Mouse (Mus musculus): ENCODE results near the gene Sae1. TPM values are rescaled to one million over a fixed set of nuclear protein-coding genes. Genes with fewer than 3 reads are reported as not detected.
A peak's percentile ranks its signal among the peaks of the same experiment; 100 is the strongest.

The Sae1 gene
- polyA plus RNA-seq, 1 experiment, result 29.2 TPM

DNA sequence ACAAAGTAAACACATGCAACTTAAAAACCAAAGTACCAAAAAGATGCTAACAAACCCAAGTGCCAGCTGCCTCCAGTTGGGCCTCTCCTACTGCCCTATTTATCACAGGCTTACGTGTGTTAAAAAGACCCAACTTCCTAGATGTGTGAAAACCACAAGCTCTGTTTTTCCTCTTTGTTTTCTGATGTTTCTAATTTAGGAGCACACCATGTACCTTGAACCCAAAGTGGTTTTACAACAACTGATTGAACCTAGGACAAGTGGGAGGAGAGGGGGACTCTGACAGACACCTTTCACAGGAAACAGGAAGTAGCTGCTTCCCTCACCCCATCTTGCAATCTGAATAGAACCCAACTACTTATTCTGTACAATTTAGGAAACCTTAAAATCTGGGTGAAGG is 23.3 kb downstream of the Sae1 start:
- Histone ChIP-seq H3K4me3 (ENCODE audit: insufficient read depth, low read depth, low read length) (no peak overlapping the region), H3K4me1 (ENCODE audit: control insufficient read depth, insufficient read depth, low read length) (peaks cover 19% of the 10 kb centered on the region), H3K27me3 (replicated peaks; ENCODE audit: control insufficient read depth, insufficient read depth, low read length) (no peaks in the 10 kb centered on the region), H3K36me3 (ENCODE audit: control insufficient read depth, insufficient read depth, low read length) (peaks cover 4% of the 10 kb centered on the region; the same call in 1 of the 2 replicates), H3K27ac (ENCODE audit: insufficient read depth, low read depth, low read length) (peak overlapping the region; percentile 80)
- WGBS, result 32% methylated on average over 1 of the region's 1 CpGs
- peak; percentile 69 for DNase-seq
- TF ChIP-seq POLR2A (IDR thresholded peaks at IDR 0.05; ENCODE audit: low read depth, low read length), result no peak
- TF ChIP-seq CTCF (conservative IDR thresholded peaks at IDR 0.05; ENCODE audit: insufficient read depth, insufficient read length, low read depth, low read length), result no peak

DNA sequence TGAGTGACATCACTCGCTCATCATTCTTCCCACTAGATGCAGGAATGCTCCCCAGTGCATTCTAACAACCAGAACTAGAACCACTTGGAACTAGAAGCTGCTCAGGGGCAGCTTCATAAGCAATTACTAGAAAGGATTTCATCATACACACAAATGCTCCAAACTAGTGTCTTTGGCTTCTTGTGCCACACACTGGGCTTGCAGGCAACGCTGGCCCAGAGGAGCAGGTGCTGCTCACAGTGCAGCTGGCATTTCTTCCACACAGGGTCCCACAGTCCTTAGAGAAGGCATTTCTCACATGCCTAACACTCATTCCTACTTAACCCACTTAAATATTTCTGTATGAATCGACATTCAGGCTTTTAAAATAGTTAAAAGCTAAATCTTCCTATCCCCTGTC is 30.0 kb downstream of the Sae1 start:
- no peaks in the 10 kb centered on the region; the same call in 1 of the 2 replicates for H3K36me3 ChIP-seq (ENCODE audit: control insufficient read depth, insufficient read depth, low read length)
- H3K27ac ChIP-seq (ENCODE audit: insufficient read depth, low read depth, low read length), result no peak overlapping the region
- TF ChIP-seq CTCF (conservative IDR thresholded peaks at IDR 0.05; ENCODE audit: insufficient read depth, insufficient read length, low read depth, low read length) (no peak), POLR2A (IDR thresholded peaks at IDR 0.05; ENCODE audit: low read depth, low read length) (no peak)
- no peaks in the 10 kb centered on the region for H3K27me3 ChIP-seq (replicated peaks; ENCODE audit: control insufficient read depth, insufficient read depth, low read length)
- H3K4me1 ChIP-seq (ENCODE audit: control insufficient read depth, insufficient read depth, low read length), result no peaks in the 10 kb centered on the region
- 93% methylated on average over 3 of the region's 3 CpGs for WGBS
- H3K4me3 ChIP-seq (ENCODE audit: insufficient read depth, low read depth, low read length), result no peak overlapping the region
- DNase-seq, result no peak

DNA sequence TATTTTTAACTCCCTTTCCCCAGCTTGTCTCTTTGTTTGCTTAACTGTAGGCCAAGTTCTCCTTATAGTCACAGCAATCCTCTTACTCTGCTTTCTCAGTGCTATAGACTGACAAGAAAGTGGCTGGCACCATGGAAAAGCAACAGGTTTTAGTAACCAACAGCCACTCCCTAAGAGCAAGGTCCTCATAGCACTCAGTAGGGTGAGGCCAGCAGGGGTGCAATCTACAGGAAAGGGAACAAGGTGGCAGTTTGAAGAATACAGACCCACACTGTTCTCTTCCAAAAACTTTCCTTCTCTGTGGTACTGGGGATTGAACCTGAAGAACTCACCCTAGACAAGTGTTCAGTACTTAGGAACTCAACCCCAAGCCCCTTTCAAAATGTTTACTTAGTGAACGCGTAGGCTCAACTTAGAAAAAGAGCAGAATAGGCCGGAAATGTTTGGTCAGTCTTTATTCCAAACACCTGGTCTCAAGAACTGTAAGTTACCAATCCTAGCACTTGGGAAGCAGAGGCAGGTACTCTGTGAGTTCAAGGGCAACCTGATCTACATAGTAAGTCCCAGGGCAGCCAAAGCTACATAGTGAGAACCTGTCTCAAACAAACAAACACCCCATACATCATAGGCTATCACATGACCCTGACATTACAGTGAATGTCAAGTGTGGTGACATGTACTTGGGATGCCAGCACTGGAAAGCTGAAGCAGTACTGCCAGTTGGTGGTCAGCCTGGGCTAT is 31.6 kb downstream of the Sae1 start:
- TF ChIP-seq CTCF (conservative IDR thresholded peaks at IDR 0.05; ENCODE audit: insufficient read depth, insufficient read length, low read depth, low read length), result no peak
- WGBS, result 96% methylated on average over 3 of the region's 3 CpGs
- no peak overlapping the region for H3K4me3 ChIP-seq (ENCODE audit: insufficient read depth, low read depth, low read length)
- no peaks in the 10 kb centered on the region for H3K4me1 ChIP-seq (ENCODE audit: control insufficient read depth, insufficient read depth, low read length)
- DNase-seq, result no peak
- no peaks in the 10 kb centered on the region; the same call in 1 of the 2 replicates for H3K36me3 ChIP-seq (ENCODE audit: control insufficient read depth, insufficient read depth, low read length)
- no peaks in the 10 kb centered on the region for H3K27me3 ChIP-seq (replicated peaks; ENCODE audit: control insufficient read depth, insufficient read depth, low read length)
- no peak overlapping the region for H3K27ac ChIP-seq (ENCODE audit: insufficient read depth, low read depth, low read length)

DNA sequence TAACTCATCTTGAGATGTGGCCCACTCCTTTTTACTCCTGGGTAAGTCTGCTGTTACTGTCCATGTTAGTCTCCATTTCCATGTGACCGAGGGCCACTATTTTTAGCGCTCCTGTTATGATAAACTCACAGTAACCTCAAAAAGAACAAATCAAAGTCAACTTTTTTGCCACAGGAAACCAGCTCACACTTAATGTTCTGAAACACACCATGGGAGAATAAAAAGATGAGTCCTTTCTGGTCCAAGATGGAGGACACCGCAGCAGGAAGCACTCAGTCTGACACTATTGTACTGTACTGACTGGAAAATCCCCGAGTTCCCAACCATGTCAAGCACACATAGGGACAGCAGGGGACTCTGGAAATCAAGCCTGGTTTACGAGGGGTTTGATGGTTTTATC is 37.6 kb downstream of the Sae1 start:
- DNase-seq, result peak; percentile 52
- H3K27me3 ChIP-seq (replicated peaks; ENCODE audit: control insufficient read depth, insufficient read depth, low read length), result no peaks in the 10 kb centered on the region
- H3K36me3 ChIP-seq (ENCODE audit: control insufficient read depth, insufficient read depth, low read length), result no peaks in the 10 kb centered on the region
- 51% methylated on average over 5 of the region's 5 CpGs for WGBS
- H3K4me1 ChIP-seq (ENCODE audit: control insufficient read depth, insufficient read depth, low read length), result no peaks in the 10 kb centered on the region
- peak overlapping the region; percentile 56; the same call in 1 of the 2 replicates for H3K27ac ChIP-seq (ENCODE audit: insufficient read depth, low read depth, low read length)
- TF ChIP-seq POLR2A (IDR thresholded peaks at IDR 0.05; ENCODE audit: low read depth, low read length) (no peak), CTCF (conservative IDR thresholded peaks at IDR 0.05; ENCODE audit: insufficient read depth, insufficient read length, low read depth, low read length) (no peak)
- H3K4me3 ChIP-seq (ENCODE audit: insufficient read depth, low read depth, low read length), result no peak overlapping the region

DNA sequence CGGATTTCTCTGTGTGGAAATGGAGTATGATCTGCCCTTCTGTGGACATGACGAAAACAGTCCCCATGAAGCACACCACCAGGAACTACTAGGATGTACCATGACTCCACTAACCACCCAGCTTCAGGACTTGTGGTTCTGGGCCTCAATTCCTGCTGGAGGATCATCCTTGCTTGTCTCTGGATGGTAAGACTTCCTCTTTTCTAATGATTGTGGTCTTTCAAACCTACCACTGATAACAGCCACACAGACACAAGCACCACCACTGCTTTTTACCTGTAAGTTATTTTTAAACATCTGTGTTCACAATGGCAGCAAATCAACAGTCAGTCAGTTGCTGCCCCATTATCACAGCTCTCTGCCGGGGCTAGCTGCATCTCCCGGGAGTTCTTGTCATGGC is 42.3 kb downstream of the Sae1 start:
- TF ChIP-seq POLR2A (IDR thresholded peaks at IDR 0.05; ENCODE audit: low read depth, low read length) (no peak), CTCF (conservative IDR thresholded peaks at IDR 0.05; ENCODE audit: insufficient read depth, insufficient read length, low read depth, low read length) (no peak)
- Histone ChIP-seq H3K4me1 (ENCODE audit: control insufficient read depth, insufficient read depth, low read length) (0 out of 2 replicates have a peak, but pooled peaks cover 3% of the 10 kb centered on the region), H3K27ac (ENCODE audit: insufficient read depth, low read depth, low read length) (no peak overlapping the region), H3K27me3 (replicated peaks; ENCODE audit: control insufficient read depth, insufficient read depth, low read length) (no peaks in the 10 kb centered on the region), H3K4me3 (ENCODE audit: insufficient read depth, low read depth, low read length) (no peak overlapping the region), H3K36me3 (ENCODE audit: control insufficient read depth, insufficient read depth, low read length) (no peaks in the 10 kb centered on the region)
- no peak for DNase-seq
- WGBS, result 81% methylated on average over 4 of the region's 4 CpGs

GRCm38 (mm10) chr7:16344598-16344997 is 43.0 kb downstream of the Sae1 start:
- Histone ChIP-seq H3K4me1 (ENCODE audit: control insufficient read depth, insufficient read depth, low read length) (0 out of 2 replicates have a peak, but pooled peaks cover 3% of the 10 kb centered on the region), H3K36me3 (ENCODE audit: control insufficient read depth, insufficient read depth, low read length) (no peaks in the 10 kb centered on the region), H3K27ac (ENCODE audit: insufficient read depth, low read depth, low read length) (no peak overlapping the region), H3K4me3 (ENCODE audit: insufficient read depth, low read depth, low read length) (no peak overlapping the region), H3K27me3 (replicated peaks; ENCODE audit: control insufficient read depth, insufficient read depth, low read length) (no peaks in the 10 kb centered on the region)
- TF ChIP-seq CTCF (conservative IDR thresholded peaks at IDR 0.05; ENCODE audit: insufficient read depth, insufficient read length, low read depth, low read length) (no peak), POLR2A (IDR thresholded peaks at IDR 0.05; ENCODE audit: low read depth, low read length) (no peak)
- 78% methylated on average over 3 of the region's 3 CpGs for WGBS
- no peak for DNase-seq

GRCm38 (mm10) chr7:16337733-16338132 is 49.9 kb downstream of the Sae1 start:
- Histone ChIP-seq H3K4me3 (ENCODE audit: insufficient read depth, low read depth, low read length) (no peak overlapping the region), H3K27ac (ENCODE audit: insufficient read depth, low read depth, low read length) (no peak overlapping the region), H3K4me1 (ENCODE audit: control insufficient read depth, insufficient read depth, low read length) (no peaks in the 10 kb centered on the region), H3K27me3 (replicated peaks; ENCODE audit: control insufficient read depth, insufficient read depth, low read length) (no peaks in the 10 kb centered on the region), H3K36me3 (ENCODE audit: control insufficient read depth, insufficient read depth, low read length) (no peaks in the 10 kb centered on the region)
- WGBS, result 58% methylated on average over 2 of the region's 2 CpGs
- TF ChIP-seq CTCF (conservative IDR thresholded peaks at IDR 0.05; ENCODE audit: insufficient read depth, insufficient read length, low read depth, low read length), result 0 out of 2 replicates have a peak, but pooled peaks have one; percentile 15
- TF ChIP-seq POLR2A (IDR thresholded peaks at IDR 0.05; ENCODE audit: low read depth, low read length), result no peak
- DNase-seq, result no peak
